Mouse (Mus musculus): ENCODE measurements around the gene Bcan.

DNA sequence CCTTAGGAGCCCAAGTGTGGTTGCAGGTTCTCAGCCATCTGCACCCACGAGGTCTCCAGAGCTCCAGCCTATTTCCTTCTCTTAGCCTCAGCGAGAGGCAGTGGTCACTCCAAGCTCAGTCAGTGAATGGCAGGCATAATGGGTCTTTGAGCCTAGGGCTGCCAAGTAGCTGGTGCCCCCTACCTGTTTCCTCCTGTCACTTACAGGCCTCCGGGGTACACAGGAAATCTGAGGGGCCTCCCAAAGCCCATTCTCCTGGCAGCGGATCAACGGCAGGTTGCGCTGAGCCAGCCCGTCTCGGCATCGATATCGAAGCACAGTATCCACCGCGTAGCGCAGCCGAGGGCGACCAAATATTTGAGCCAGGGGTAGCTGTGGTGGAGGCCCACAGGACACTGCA, 12.0 kb downstream of the Bcan start:
- TF ChIP-seq CTCF (IDR thresholded peaks at IDR 0.05; ENCODE audit: low read depth, low read length) = no peak
- no peak for TF ChIP-seq GATA2 (IDR thresholded peaks at IDR 0.05; ENCODE audit: borderline replicate concordance, low read depth, low read length)
- no peak for TF ChIP-seq TAL1 (conservative IDR thresholded peaks at IDR 0.05; ENCODE audit: low read depth, low read length)
- no peak for TF ChIP-seq GATA1 (IDR thresholded peaks at IDR 0.05; ENCODE audit: borderline replicate concordance, low read length)
- TF ChIP-seq POLR2AphosphoS5 (IDR thresholded peaks at IDR 0.05; ENCODE audit: insufficient replicate concordance, low read depth, low read length) = no peak
